Mouse (Mus musculus): Measurements from ENCODE around the gene Sbf2.

GRCm38 (mm10) chr7:110324852-110325251 is 289.9 kb downstream of the Sbf2 start:
- TF ChIP-seq MAX (IDR thresholded peaks at IDR 0.05; ENCODE audit: low read length) (no peak), ZC3H11A (IDR thresholded peaks at IDR 0.05; ENCODE audit: low read depth, low read length) (no peak), RCOR1 (IDR thresholded peaks at IDR 0.05; ENCODE audit: low read depth, low read length) (no peak), CTCF (IDR thresholded peaks at IDR 0.05 in 2 of 3, conservative IDR thresholded peaks at IDR 0.05 in 1 of 3; ENCODE audit: control insufficient read depth in 1 of 3, insufficient read depth in 1 of 3, low read depth in 2 of 3, low read length in 3 of 3, poor library complexity in 1 of 3, severe bottlenecking in 1 of 3) (no peak)
